Mouse (Mus musculus): Measurements from ENCODE around the gene 1500009C09Rik.

1500009C09Rik gene

GRCm38 (mm10) chr15:82251579-82251978 lies 618 bp upstream of the 1500009C09Rik start:
- DNase-seq (ENCODE audit: low spot score), result no peak

GRCm38 (mm10) chr15:82255248-82255647 lies 3.1 kb downstream of the 1500009C09Rik start:
- DNase-seq (ENCODE audit: low spot score), result no peak

GRCm38 (mm10) chr15:82255944-82256383 lies 3.8 kb downstream of the 1500009C09Rik start:
- peak; percentile 78 for DNase-seq (ENCODE audit: low spot score)

- DNase-seq (ENCODE audit: low spot score), result peak; percentile 84
Observed at GRCm38 (mm10) chr15:82259510-82259909, 7.3 kb downstream of the 1500009C09Rik start.

GRCm38 (mm10) chr15:82266356-82266755 lies 14.2 kb downstream of the 1500009C09Rik start:
- peak; percentile 88 for DNase-seq (ENCODE audit: low spot score)

- DNase-seq (ENCODE audit: low spot score), result peak; percentile 72
Observed at GRCm38 (mm10) chr15:82268185-82268584, 16.0 kb downstream of the 1500009C09Rik start.

- DNase-seq (ENCODE audit: low spot score), result no peak
Observed at GRCm38 (mm10) chr15:82268783-82269182, 16.6 kb downstream of the 1500009C09Rik start.

GRCm38 (mm10) chr15:82271201-82271600 lies 19.0 kb downstream of the 1500009C09Rik start:
- DNase-seq (ENCODE audit: low spot score), result peak; percentile 94

- DNase-seq (ENCODE audit: low spot score), result no peak
Observed at GRCm38 (mm10) chr15:82272295-82272694, 20.1 kb downstream of the 1500009C09Rik start.

- DNase-seq (ENCODE audit: low spot score), result no peak
Observed at GRCm38 (mm10) chr15:82274593-82274926, 22.4 kb downstream of the 1500009C09Rik start, which contains the start of gene Sept3. Sept3 (plus strand) TSS chr15:82274893.

GRCm38 (mm10) chr15:82274927-82275901 lies 23.0 kb downstream of the 1500009C09Rik start:
- peak; percentile 77 for DNase-seq (ENCODE audit: low spot score)

- DNase-seq (ENCODE audit: low spot score), result no peak
Observed at GRCm38 (mm10) chr15:82277591-82277990, 25.4 kb downstream of the 1500009C09Rik start.

GRCm38 (mm10) chr15:82280638-82281037 lies 28.4 kb downstream of the 1500009C09Rik start:
- no peak for DNase-seq (ENCODE audit: low spot score)

- no peak for DNase-seq (ENCODE audit: low spot score)
Observed at GRCm38 (mm10) chr15:82286157-82286556, 34.0 kb downstream of the 1500009C09Rik start.

- DNase-seq (ENCODE audit: low spot score), result peak; percentile 26
Observed at GRCm38 (mm10) chr15:82290252-82290651, 38.1 kb downstream of the 1500009C09Rik start.

GRCm38 (mm10) chr15:82292851-82293250 lies 40.7 kb downstream of the 1500009C09Rik start:
- DNase-seq (ENCODE audit: low spot score), result peak; percentile 12

GRCm38 (mm10) chr15:82293271-82293711 lies 41.1 kb downstream of the 1500009C09Rik start:
- DNase-seq (ENCODE audit: low spot score), result peak; percentile 70

GRCm38 (mm10) chr15:82294059-82294458 lies 41.9 kb downstream of the 1500009C09Rik start:
- peak; percentile 65 for DNase-seq (ENCODE audit: low spot score)

- peak; percentile 13 for DNase-seq (ENCODE audit: low spot score)
Observed at GRCm38 (mm10) chr15:82298764-82299561, 46.8 kb downstream of the 1500009C09Rik start, which contains the start of gene Wbp2nl. Wbp2nl (plus strand) TSS chr15:82298954.

GRCm38 (mm10) chr15:82307107-82307506 lies 54.9 kb downstream of the 1500009C09Rik start:
- no peak for DNase-seq (ENCODE audit: low spot score)

GRCm38 (mm10) chr15:82308416-82308815 lies 56.2 kb downstream of the 1500009C09Rik start:
- DNase-seq (ENCODE audit: low spot score), result no peak
